Mouse (Mus musculus) lung, postnatal 0 days (tissue): ENCODE data around the gene Jak2.

ENCODE experiments used
- CTCF ChIP-seq: IDR thresholded peaks from 2 replicates; pipeline ENCODE4 v1.5.1; 2016; ENCODE audit warnings: antibody characterized with exemption, mild to moderate bottlenecking
- EP300 ChIP-seq: IDR thresholded peaks from 2 replicates; pipeline ENCODE4 v1.6.1; 2016; ENCODE audit warnings: antibody characterized with exemption, mild to moderate bottlenecking, control low read depth

DNA sequence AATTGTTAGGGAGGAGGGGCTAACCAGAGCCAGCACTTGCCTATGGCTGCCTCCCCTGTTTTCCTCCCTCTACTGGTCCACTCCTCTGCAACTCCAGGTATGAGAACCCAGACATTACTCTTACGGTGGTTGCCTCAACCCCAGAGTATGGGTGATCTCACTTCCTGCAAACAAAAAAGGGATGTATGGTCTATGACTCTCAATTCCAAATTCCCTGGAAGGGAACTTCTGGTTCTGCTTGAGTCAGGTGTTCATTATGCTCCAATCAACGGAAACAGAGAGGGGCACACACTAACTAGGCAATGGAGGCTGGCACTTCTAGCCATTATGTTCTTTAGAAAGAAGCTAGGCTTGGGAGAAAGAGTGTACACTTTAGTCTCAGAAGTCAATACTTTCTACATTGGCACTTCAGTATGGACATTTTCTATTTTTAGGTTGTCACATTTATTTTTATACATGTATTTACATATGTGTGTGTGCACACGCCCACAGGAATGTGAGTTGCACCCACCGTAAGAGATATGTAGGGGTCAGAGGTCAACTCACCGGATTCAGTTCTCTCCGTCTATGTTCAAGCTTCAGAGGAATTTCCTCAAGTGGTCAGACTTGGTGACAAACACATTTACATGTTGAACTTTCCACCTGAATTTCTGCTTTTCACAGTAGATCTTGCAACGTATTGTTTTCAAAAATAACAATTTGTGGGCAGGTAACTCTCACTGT, 12.0 kb upstream of the Jak2 start:
- TF ChIP-seq CTCF: no peak
- TF ChIP-seq EP300: no peak
